Mouse (Mus musculus) lung, adult 18-20 months (tissue): ENCODE measurements around the gene Lnx1.
A peak's percentile ranks its signal among the peaks of the same experiment; 100 is the strongest.

Source experiments
- DNase-seq, 2 experiments: peaks; one replicate each; pipeline ENCODE4 v3.0.0; 2022; ENCODE audit warnings: mixed read lengths in 2 of 2

The Lnx1 gene

GRCm38 (mm10) chr5:74694390-74694801, 8.3 kb downstream of the Lnx1 start:
- peak in 1 of 2 experiments; percentile 28 for DNase-seq

- DNase-seq, result no peak
These were observed 8.9 kb downstream of the Lnx1 start for GRCm38 (mm10) chr5:74693836-74694235.

GRCm38 (mm10) chr5:74692411-74693090, 10.2 kb downstream of the Lnx1 start:
- DNase-seq, result peak; percentile 85 to 89

- DNase-seq, result no peak
These were observed 13.9 kb downstream of the Lnx1 start for GRCm38 (mm10) chr5:74688822-74689221.

GRCm38 (mm10) chr5:74684944-74685343, 17.8 kb downstream of the Lnx1 start:
- no peak for DNase-seq

- peak; percentile 12 to 33 for DNase-seq
These were observed 18.9 kb downstream of the Lnx1 start for GRCm38 (mm10) chr5:74683832-74684231.

GRCm38 (mm10) chr5:74682735-74683134, 20.0 kb downstream of the Lnx1 start:
- DNase-seq, result no peak

- DNase-seq, result no peak
These were observed 23.1 kb downstream of the Lnx1 start for GRCm38 (mm10) chr5:74679631-74680030.

GRCm38 (mm10) chr5:74678693-74679092, 24.0 kb downstream of the Lnx1 start:
- DNase-seq, result no peak

GRCm38 (mm10) chr5:74677399-74678338, 25.0 kb downstream of the Lnx1 start:
- no peak for DNase-seq

GRCm38 (mm10) chr5:74672556-74672955, 30.2 kb downstream of the Lnx1 start:
- no peak for DNase-seq

GRCm38 (mm10) chr5:74670877-74671276, 31.8 kb downstream of the Lnx1 start:
- no peak for DNase-seq

GRCm38 (mm10) chr5:74669925-74670324, 32.8 kb downstream of the Lnx1 start:
- no peak for DNase-seq

- no peak for DNase-seq
These were observed 33.8 kb downstream of the Lnx1 start for GRCm38 (mm10) chr5:74668956-74669355.

GRCm38 (mm10) chr5:74662618-74663017, 40.1 kb downstream of the Lnx1 start:
- DNase-seq, result no peak

- no peak for DNase-seq
These were observed 40.8 kb downstream of the Lnx1 start for GRCm38 (mm10) chr5:74661734-74662560.

GRCm38 (mm10) chr5:74659856-74660255, 42.9 kb downstream of the Lnx1 start:
- no peak for DNase-seq

- DNase-seq, result no peak
These were observed 43.4 kb downstream of the Lnx1 start for GRCm38 (mm10) chr5:74659281-74659680.

GRCm38 (mm10) chr5:74657930-74658329, 44.8 kb downstream of the Lnx1 start:
- DNase-seq, result no peak

GRCm38 (mm10) chr5:74656410-74656809, 46.3 kb downstream of the Lnx1 start:
- no peak for DNase-seq

GRCm38 (mm10) chr5:74654527-74654926, 48.2 kb downstream of the Lnx1 start:
- peak in 1 of 2 experiments; percentile 23 for DNase-seq

GRCm38 (mm10) chr5:74653766-74654165, 48.9 kb downstream of the Lnx1 start:
- no peak for DNase-seq

GRCm38 (mm10) chr5:74649122-74649521, 53.6 kb downstream of the Lnx1 start:
- DNase-seq, result no peak
